Mouse (Mus musculus) activated CD4-positive, CD25-positive, alpha-beta regulatory T cell (primary cell): Measurements from ENCODE around the gene Neurl3. TPM values are rescaled to one million over a fixed set of nuclear protein-coding genes. Genes with fewer than 3 reads are reported as not detected.

Experiments used
- polyA plus RNA-seq, 2 experiments: library from polyadenylated mRNA; unstranded; fragments of 100-300 nt; shearing (Covaris generic); gene quantifications; one replicate each; pipeline ENCODE4 v1.2.1; 2017

The Neurl3 gene
- 10 to 100 TPM; 71.1 to 84.4 TPM for polyA plus RNA-seq

GRCm38 (mm10) chr1:36274455-36274854 lies at the start of gene Neurl3:
Neurl3 (minus strand) TSS chr1:36274679.

GRCm38 (mm10) chr1:36307495-36308280 lies 33.2 kb upstream of the Neurl3 start, which contains the start of gene Arid5a:
Arid5a (plus strand) TSS chr1:36307733.

GRCm38 (mm10) chr1:36244058-36244827 lies 30.2 kb downstream of the Neurl3 start, which contains the start of gene Uggt1:
Uggt1 (minus strand) TSS chr1:36244720.

Other genes starting within 250 kb of the Neurl3 start
- 10 to 100 TPM in 1 of 2 experiments, 1 to 10 TPM in 1; 9.5 to 13.9 TPM for gene Hs6st1, start 206.3 kb downstream of the Neurl3 start, polyA plus RNA-seq
- 10 to 100 TPM; 71.2 to 83.4 TPM for gene Uggt1, start 30.0 kb downstream of the Neurl3 start, polyA plus RNA-seq
- gene Arid5a, start 33.1 kb upstream of the Neurl3 start, polyA plus RNA-seq = 100 to 1,000 TPM; 103 to 111 TPM
- 10 to 100 TPM; 42.3 to 44.1 TPM for gene Kansl3, start 94.5 kb upstream of the Neurl3 start, polyA plus RNA-seq
- under 1 TPM; 0.58 to 0.60 TPM for gene Fer1l5, start 97.6 kb upstream of the Neurl3 start, polyA plus RNA-seq
- gene Lman2l, start 170.6 kb upstream of the Neurl3 start, polyA plus RNA-seq = 10 to 100 TPM; 12.5 to 19.3 TPM
- gene Cnnm4, start 196.9 kb upstream of the Neurl3 start, polyA plus RNA-seq = 1 to 10 TPM; 2.0 to 2.2 TPM
- gene Cnnm3, start 237.2 kb upstream of the Neurl3 start, polyA plus RNA-seq = 10 to 100 TPM; 17.1 to 34.6 TPM